In genomic region chr2:35109924-35110304, GRCm38 (mm10) we compare ENCODE assay signal across 7 mouse cellular contexts. TPM values are rescaled to one million over a fixed set of nuclear protein-coding genes. Genes with fewer than 3 reads are reported as not detected.
DNase-seq lines count a peak whose midpoint lies in the region; ATAC-seq and TF ChIP-seq lines count a peak whose summit lies in the region.

No protein-coding gene starts in this region.

- TF ChIP-seq EP300 in liver, postnatal 0 days (IDR thresholded peaks at IDR 0.05; ENCODE audit: low read depth), result no peak

- ATAC-seq in forebrain, embryonic 15.5 days (replicated peaks), result peak; percentile 7; the same call in 1 of the 2 replicates
- ATAC-seq in liver, postnatal 0 days, result no peak

- peak overlapping the region; percentile 88 for H3K27ac ChIP-seq in forebrain, embryonic 15.5 days (replicated peaks)
- peak overlapping the region; percentile 98 for H3K27ac ChIP-seq in liver, postnatal 0 days (ENCODE audit: low read depth)

- H3K4me1 ChIP-seq in forebrain, embryonic 15.5 days, result peaks cover 4% of the 10 kb centered on the region; the same call in 1 of the 2 replicates
- H3K4me1 ChIP-seq in liver, postnatal 0 days (ENCODE audit: insufficient read depth), result peaks cover 24% of the 10 kb centered on the region

- no peaks in the 10 kb centered on the region for H3K79me3 ChIP-seq in C2C12 (ENCODE audit: low read depth)

- no peak for TF ChIP-seq CTCF in C2C12 (IDR thresholded peaks at IDR 0.05; ENCODE audit: control insufficient read depth, insufficient read depth, insufficient read length)
- no peak for TF ChIP-seq CTCF in liver, postnatal 0 days (IDR thresholded peaks at IDR 0.05; ENCODE audit: low read depth)

- H3K27me3 ChIP-seq in C2C12 (ENCODE audit: control insufficient read depth, insufficient read depth, insufficient read length), result no peaks in the 10 kb centered on the region
- H3K27me3 ChIP-seq in forebrain, embryonic 15.5 days, result no peaks in the 10 kb centered on the region
- H3K27me3 ChIP-seq in liver, postnatal 0 days (ENCODE audit: insufficient read depth, low read length), result no peaks in the 10 kb centered on the region

- peak overlapping the region; percentile 58 for H3K4me2 ChIP-seq in forebrain, embryonic 15.5 days (replicated peaks)
- peak overlapping the region; percentile 93 for H3K4me2 ChIP-seq in liver, postnatal 0 days (ENCODE audit: low read depth, low read length)

- H3ac ChIP-seq in C2C12 (ENCODE audit: control insufficient read depth, insufficient read length, low read depth), result peak overlapping the region; percentile 89

- H3K9me3 ChIP-seq in forebrain, embryonic 15.5 days, result no peaks in the 10 kb centered on the region
- no peaks in the 10 kb centered on the region for H3K9me3 ChIP-seq in liver, postnatal 0 days (ENCODE audit: low read length)

- 1% methylated on average over 13 of the region's 13 CpGs for WGBS in forebrain, embryonic 15.5 days
- WGBS in liver, postnatal 0 days (ENCODE audit: insufficient replicate concordance), result under 1% methylated on average over 13 of the region's 13 CpGs

- DNase-seq in 416B (ENCODE audit: low read depth), result peak; percentile 82
- no peak for DNase-seq in liver, postnatal 0 days
- no peak for DNase-seq in ovary, adult 18-20 months (ENCODE audit: low spot score)
- DNase-seq in spleen, postnatal 10 days (ENCODE audit: low spot score in 2 of 2), result no peak
- DNase-seq in adrenal gland, postnatal 25 days, result no peak

- H3K4me3 ChIP-seq in C2C12 (ENCODE audit: insufficient read depth, poor library complexity, severe bottlenecking), result peak overlapping the region; percentile 63
- H3K4me3 ChIP-seq in forebrain, embryonic 15.5 days, result peak overlapping the region; percentile 99
- peak overlapping the region; percentile 87 for H3K4me3 ChIP-seq in liver, postnatal 0 days (ENCODE audit: low read depth, low read length)

- H3K9ac ChIP-seq in forebrain, embryonic 15.5 days (replicated peaks), result peak overlapping the region; percentile 93
- peak overlapping the region; percentile 89 for H3K9ac ChIP-seq in liver, postnatal 0 days (replicated peaks)

- peaks cover 13% of the 10 kb centered on the region for H3K79me2 ChIP-seq in C2C12 (ENCODE audit: control insufficient read depth, insufficient read depth)

- peaks cover 6% of the 10 kb centered on the region for H3K36me3 ChIP-seq in C2C12 (ENCODE audit: control insufficient read depth, insufficient read depth)
- H3K36me3 ChIP-seq in forebrain, embryonic 15.5 days, result no peaks in the 10 kb centered on the region
- H3K36me3 ChIP-seq in liver, postnatal 0 days (replicated peaks; ENCODE audit: insufficient read depth, low read length), result peaks cover 8% of the 10 kb centered on the region

TF ChIP-seq in C2C12, 6 proteins besides CTCF, POLR2A, EP300 and RAD21:
- TF ChIP-seq USF1 (IDR thresholded peaks at IDR 0.05; ENCODE audit: low read depth), result no peak
- TF ChIP-seq CEBPB (IDR thresholded peaks at IDR 0.05; ENCODE audit: low read depth), result no peak
- TF ChIP-seq MYOD1 (IDR thresholded peaks at IDR 0.05; ENCODE audit: control insufficient read depth, insufficient read length, low read depth), result no peak
- TF ChIP-seq MAX (IDR thresholded peaks at IDR 0.05), result no peak
- no peak for TF ChIP-seq FOSL1 (IDR thresholded peaks at IDR 0.05; ENCODE audit: insufficient read depth, low read length, poor library complexity, severe bottlenecking)

RNA-seq across cellular contexts. Expression of gene Cntrl, which starts 0.6 kb away (rescaled TPM):
- 4.0 TPM for polyA plus RNA-seq in C2C12 (2012; fragmentation: generic; extraction: Trizol)
- 15.5 and 17.9 TPM in 2 replicates for polyA plus RNA-seq in forebrain, embryonic 15.5 days (2015; fragmentation: Nextera tagmentation; extraction: Ambion mirVana)
- polyA plus RNA-seq in liver, postnatal 0 days (2015; fragmentation: Nextera tagmentation; extraction: Ambion mirVana), result 10.5 and 10.8 TPM in 2 replicates
- 26.8 and 28.4 TPM in 2 replicates for total RNA-seq in adrenal gland, postnatal 25 days (2021)

RNA-seq across cellular contexts. Expression of gene AI182371, which starts 8.6 kb away (rescaled TPM):
- not detected for polyA plus RNA-seq in C2C12 (2012; fragmentation: generic; extraction: Trizol)
- polyA plus RNA-seq in forebrain, embryonic 15.5 days (2015; fragmentation: Nextera tagmentation; extraction: Ambion mirVana), result 0.32 and 0.39 TPM in 2 replicates
- 90.6 and 102 TPM in 2 replicates for polyA plus RNA-seq in liver, postnatal 0 days (2015; fragmentation: Nextera tagmentation; extraction: Ambion mirVana)
- total RNA-seq in adrenal gland, postnatal 25 days (2021), result 1.0 and 3.5 TPM in 2 replicates

RNA-seq across cellular contexts. Expression of gene Hc, which starts 48.7 kb away (rescaled TPM):
- under 0.01 TPM for polyA plus RNA-seq in C2C12 (2012; fragmentation: generic; extraction: Trizol)
- polyA plus RNA-seq in forebrain, embryonic 15.5 days (2015; fragmentation: Nextera tagmentation; extraction: Ambion mirVana), result 0.46 and 0.73 TPM in 2 replicates
- polyA plus RNA-seq in liver, postnatal 0 days (2015; fragmentation: Nextera tagmentation; extraction: Ambion mirVana), result 81.0 and 82.7 TPM in 2 replicates
- 3.1 TPM in 1 of 2 replicates, not detected in the other for total RNA-seq in adrenal gland, postnatal 25 days (2021)

Comparison
In these comparisons a context has a peak if more than half of its experiments do, and no peak if none do; other contexts are left out.
1. RNA of gene AI182371, which starts 8.6 kb away (polyA plus RNA-seq): 90.6 to 102 TPM in liver, postnatal 0 days; 0.32 to 0.39 TPM in forebrain, embryonic 15.5 days and not detected in C2C12 (single experiment); every median in the first group is over 10 times any median in the second.
2. RNA of gene Hc, which starts 48.7 kb away (polyA plus RNA-seq): 81.0 to 82.7 TPM in liver, postnatal 0 days; 0.46 to 0.73 TPM in forebrain, embryonic 15.5 days and under 0.01 TPM in C2C12 (single experiment); every median in the first group is over 10 times any median in the second.
3. Peak in every context shown above with its lines, with median percentiles within 50 percentile points of each other: H3K4me3 ChIP-seq.